Mouse (Mus musculus) spleen, adult 10 weeks (tissue): ENCODE measurements around the gene Exoc6. TPM values are rescaled to one million over a fixed set of nuclear protein-coding genes. Genes with fewer than 3 reads are reported as not detected.

Source experiments
- polyA plus RNA-seq: library from polyadenylated mRNA; stranded (reverse); fragments of 350-450 nt; fragmentation: Illumina TruSeq; extraction: RNeasy Lipid Tissue Mini Kit (QIAGEN cat#74804); gene quantifications from one replicate; pipeline ENCODE4 v1.2.3, GENCODE M21; 2015; ENCODE audit warnings: low replicate concordance; ENCODE audit not compliant: insufficient read depth

Gene Exoc6
- polyA plus RNA-seq: 44.7 TPM

GRCm38 (mm10) chr19:37550101-37551039 lies at the start of gene Exoc6:
Gene Exoc6 (plus strand): TSS chr19:37550418.

GRCm38 (mm10) chr19:37685281-37685680 lies 135.1 kb downstream of the Exoc6 start, which contains the start of gene Cyp26c1:
Gene Cyp26c1 (plus strand): TSS chr19:37685581.

GRCm38 (mm10) chr19:37697651-37698272 lies 147.5 kb downstream of the Exoc6 start, which contains the start of gene Cyp26a1:
Gene Cyp26a1 (plus strand): TSS chr19:37697798.

Other genes with a start within 250 kb of the Exoc6 start
- 48.3 TPM for gene Ide, start 212.6 kb upstream of the Exoc6 start, polyA plus RNA-seq
- gene Kif11, start 174.0 kb upstream of the Exoc6 start, polyA plus RNA-seq: 21.8 TPM
- gene Hhex, start 115.6 kb upstream of the Exoc6 start, polyA plus RNA-seq: 137 TPM
- not detected for gene Cyp26c1, start 135.2 kb downstream of the Exoc6 start, polyA plus RNA-seq
- gene Cyp26a1, start 147.4 kb downstream of the Exoc6 start, polyA plus RNA-seq: 0.21 TPM